Mouse (Mus musculus): ENCODE results near the gene Lect2.

DNA sequence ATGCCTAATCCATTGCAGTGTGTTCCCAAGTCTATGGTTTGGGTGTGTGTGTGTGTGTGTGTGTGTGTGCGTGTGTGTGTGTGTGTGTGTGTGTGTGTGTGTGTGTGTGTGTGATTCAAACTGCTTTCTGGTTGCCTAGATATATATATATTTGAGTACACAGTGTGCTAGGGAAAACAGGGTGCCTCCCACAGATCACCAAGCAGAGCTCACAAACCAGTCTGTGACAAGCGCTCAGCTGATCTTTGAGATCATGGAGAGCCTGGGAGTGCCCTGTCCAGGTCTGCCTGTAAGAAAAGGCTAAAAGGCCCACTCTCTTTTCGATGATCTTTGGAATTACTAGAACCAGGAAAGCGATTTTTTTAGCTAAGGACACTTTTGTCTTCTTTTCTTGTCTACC lies 26.8 kb upstream of the Lect2 start:
- TF ChIP-seq CTCF (IDR thresholded peaks at IDR 0.05; ENCODE audit: borderline replicate concordance, insufficient read depth, low read length) (no peak), POLR2A (IDR thresholded peaks at IDR 0.05; ENCODE audit: low read depth, low read length) (no peak)
